Mouse (Mus musculus) thymus, postnatal 10 days (tissue): ENCODE measurements around the gene Glis2.

Experiments used
- DNase-seq, 2 experiments: peaks; one replicate each; pipeline ENCODE4 v3.0.0; 2021; ENCODE audit warnings: low spot score in 2 of 2

Gene Glis2

DNA sequence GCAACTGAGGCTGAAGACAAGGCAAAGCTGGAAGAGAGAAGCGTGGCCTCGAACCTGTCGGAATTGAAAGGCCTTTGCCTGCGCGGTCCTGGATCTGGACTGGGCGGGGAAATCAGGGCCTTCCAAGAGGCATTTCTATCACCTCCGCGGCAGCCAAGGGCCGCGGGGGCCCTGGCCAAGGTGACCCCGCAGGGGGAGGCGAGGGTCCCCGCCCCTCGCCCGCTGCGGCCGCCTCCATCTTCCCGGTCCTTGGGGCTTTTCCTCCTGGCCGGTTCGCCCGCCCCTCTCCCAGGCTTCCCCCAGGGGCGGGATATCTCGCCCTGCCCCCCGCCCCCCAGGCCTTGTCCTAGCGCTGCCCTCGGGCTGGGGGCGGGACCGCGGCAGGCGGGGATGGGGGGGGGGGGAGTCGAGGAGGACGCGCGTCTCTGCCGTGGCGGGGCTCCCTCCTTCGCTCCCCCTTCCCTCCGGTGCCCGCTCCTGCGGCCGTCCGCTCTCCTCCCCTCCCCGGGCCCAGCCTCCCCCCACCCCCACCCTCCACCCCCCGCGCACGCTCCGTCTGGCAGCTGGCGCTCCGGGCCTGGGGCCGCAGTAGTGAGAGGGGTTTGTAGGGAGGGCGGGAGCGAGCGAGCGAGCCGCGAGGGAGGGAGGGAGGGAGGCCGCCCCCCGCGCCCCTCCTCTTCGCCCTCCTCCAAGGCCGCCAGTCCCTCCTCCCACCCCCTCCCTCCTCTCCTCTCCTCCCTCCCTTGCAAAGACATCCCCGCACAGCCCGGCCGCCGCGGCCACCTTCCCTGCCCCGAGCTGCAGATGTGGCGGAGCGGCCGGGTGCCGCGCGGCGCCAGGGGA lies at the start of gene Glis2:
Glis2 (plus strand) TSS at position 743 of the 843 bp plus-strand sequence.
- peak in 1 of 2 experiments; percentile 28 for DNase-seq

DNA sequence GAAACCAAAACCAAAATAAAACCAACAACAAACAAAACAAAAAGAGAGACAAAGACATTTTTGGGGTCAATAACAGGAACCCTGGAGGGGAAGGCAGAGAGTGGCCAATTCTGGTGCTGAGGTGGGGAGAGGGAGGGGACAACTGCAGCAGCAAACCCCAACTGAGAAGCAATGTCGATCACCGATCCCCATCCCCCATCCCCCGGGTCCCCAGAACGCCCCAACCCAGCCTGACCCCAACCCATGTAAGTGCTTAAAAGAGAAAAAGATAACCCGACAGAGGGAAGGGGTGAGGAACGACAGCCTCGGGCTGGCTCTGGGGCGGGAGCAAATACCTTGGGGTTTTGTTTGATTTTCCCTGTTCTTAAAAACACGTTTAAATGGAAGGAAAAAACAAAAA lies 49.7 kb upstream of the Glis2 start:
- no peak for DNase-seq

DNA sequence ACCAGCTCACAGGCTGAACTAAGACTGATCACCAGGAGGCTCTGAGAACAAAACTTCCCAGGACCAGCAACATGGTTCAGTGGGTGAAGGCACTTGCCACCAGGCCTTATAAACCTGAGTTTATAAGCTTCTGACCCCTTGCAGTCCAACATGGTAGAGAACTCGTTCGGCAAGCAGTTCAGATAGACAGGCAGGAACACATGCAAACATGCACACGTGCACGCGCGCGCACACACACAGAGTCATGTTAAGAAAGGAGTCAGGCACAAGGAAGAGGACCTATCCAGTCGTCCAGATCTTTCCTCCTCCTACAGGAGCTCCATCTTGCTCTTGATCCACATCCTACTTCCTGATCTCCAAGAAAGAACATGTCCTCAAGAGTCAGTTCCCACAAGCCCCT lies 47.7 kb upstream of the Glis2 start:
- no peak for DNase-seq

- no peak for DNase-seq
These were observed 46.9 kb upstream of the Glis2 start for GRCm38 (mm10) chr16:4547611-4548010.

DNA sequence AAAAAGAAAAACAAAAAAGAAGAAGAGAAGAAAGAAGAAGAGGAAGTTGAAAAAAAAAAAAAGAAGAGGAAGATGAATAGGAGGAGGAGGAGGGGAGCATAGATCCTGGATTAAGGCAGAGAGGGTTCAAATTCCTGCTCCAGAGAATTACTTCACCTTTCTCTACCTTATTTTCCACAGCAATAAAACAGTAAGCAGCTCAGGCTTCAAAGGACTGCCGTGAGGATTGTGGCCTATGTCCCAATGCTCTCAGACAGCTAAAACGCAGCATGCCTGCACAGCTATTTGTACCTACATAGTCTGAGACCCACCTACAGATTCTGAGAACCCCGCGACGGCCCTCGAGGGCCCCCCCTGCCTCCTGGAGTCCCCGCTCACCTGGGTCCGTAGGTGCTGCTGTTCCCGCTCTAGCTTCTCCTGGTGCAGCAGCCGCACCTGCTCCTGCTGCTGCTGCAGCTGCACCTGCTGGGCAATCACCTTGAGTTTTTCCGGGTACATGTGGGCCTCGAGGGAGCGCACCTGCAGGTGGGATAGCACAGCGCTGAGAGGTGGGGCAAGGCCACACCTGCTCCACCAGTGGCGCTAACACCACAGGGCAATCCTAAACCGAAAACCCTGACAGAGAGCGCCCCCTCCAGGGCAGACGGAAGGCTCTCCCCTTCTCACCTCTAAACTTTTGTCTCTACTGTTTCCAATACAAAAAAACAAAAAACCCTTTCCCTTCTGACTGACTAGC lies 45.4 kb upstream of the Glis2 start:
- no peak for DNase-seq

- DNase-seq: peak in 1 of 2 experiments; percentile 41
These were observed 43.5 kb upstream of the Glis2 start for GRCm38 (mm10) chr16:4551056-4551455.

- no peak for DNase-seq
These were observed 42.6 kb upstream of the Glis2 start for GRCm38 (mm10) chr16:4551885-4552284.

GRCm38 (mm10) chr16:4552829-4553550 lies 41.5 kb upstream of the Glis2 start:
- DNase-seq: no peak

GRCm38 (mm10) chr16:4555555-4555954 lies 39.0 kb upstream of the Glis2 start:
- no peak for DNase-seq

DNA sequence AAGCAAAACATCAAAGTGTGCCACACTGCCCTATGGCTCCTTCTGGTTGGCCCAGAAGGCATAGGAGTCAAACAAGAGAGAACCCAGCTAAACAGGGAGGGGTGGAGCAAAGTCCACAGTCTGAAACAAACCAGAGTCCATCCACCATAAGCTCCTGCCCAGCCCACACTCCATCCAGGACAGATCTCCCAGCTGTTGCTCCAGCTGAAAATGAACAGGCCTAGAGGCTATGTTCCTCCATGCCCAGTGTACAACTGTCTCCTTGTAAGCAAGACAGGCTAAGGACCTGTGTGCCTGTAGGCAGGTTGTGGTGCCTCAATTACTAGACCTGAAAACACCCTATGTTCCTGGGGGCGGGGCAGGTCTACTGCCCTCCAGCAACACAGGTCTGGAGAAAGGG lies 37.4 kb upstream of the Glis2 start:
- no peak for DNase-seq

DNA sequence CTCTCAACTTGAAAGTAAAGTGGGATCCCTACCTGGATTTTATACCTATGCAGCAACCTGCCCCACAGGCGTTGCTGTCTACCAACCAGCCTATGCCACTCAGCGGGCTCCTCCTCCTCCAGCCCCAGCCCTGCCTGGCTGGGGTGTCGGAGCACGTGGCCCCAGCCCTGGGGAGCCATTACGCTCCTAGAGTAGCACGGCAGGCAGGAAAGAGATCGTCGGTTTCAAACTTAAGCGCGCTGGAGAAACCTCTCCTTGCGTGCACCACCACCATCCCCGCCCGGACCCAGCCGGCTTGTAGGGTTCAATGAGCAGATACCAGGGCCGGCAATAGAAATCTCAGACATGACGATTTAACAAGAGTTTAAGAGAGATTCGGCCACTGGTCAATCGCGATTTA lies 36.6 kb upstream of the Glis2 start:
- DNase-seq: peak; percentile 65

DNA sequence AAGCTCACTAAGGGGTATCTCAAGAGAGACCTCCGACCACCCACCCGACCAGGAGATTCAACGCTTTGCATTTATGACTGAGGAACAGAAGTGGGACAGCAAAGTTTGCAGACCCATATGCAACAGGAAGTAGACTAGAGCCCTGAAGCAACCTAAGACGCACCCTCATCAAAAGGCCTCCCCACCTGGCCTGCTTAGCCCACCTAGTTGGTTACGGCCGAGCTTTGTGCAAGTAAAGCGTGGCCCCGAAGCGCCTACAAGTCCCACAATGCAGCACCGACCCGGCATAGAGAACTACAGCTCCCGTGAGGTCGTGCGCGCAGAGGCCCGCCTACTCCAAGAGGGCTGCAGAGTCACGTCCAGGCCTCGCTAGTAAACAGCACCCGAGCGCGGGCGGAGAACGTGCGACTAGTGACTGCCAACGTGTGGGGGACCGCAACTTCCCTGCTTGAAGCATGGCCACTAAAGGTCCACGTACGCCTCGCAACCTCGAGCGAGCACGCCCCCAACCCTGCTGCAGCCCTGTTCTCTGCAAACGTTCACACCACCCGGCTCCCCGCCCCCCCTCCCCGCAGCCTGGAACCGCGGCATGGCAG lies 36.0 kb upstream of the Glis2 start:
- DNase-seq: peak; percentile 85 to 87

DNA sequence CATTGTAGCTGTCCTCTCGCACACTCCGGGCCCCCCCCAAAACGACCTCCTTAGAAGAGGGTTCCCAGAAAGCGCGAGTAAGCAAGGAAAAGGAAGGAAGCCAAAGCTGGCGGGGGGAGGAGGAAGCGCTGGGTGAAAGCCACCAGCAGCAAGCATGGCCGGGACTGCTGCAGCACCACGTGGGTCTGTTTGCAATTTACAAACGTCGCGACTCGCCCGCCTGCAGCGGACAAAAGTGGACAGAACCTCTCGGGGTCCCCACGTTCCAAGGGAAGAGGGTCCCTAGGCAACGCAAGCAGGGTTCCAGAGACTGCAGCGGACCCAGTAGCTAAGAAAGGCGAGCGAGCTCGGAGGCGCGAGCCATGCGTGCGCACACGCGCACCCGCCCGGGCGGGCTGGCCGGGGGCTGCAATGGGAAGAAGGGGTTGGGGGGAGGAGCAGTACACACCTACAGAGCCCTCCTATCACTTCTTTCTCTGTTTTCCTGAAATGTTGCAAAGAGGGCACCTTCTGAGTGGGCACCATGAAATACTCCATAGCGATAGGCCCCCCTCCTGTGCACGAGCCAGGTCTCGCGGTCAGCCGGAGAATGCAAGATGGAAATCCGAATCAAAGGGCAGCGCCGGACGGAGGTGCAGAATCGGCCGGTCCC lies 35.4 kb upstream of the Glis2 start:
- peak; percentile 42 to 52 for DNase-seq

DNA sequence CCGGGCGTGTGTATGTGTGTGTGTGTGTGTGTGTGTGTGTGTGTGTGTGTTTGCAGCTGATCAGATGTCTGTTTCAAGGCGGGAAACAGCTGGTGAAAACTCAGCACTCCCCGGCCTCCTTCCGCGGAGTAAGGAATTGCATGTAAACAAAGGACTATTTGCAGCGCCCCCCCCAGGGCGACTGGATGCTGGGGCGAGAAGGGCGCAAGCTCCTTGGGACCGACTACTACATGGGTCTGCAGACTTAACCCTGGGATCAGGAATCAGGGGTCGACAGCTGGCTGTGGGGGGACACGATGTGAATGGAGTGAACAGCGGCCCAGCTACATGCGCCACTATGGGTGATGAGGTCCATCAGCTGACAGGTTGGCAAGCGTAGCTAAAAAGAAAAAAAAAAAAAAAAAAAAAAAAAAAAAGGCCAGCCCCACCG lies 34.8 kb upstream of the Glis2 start, which contains the start of gene Tfap4:
Tfap4 (minus strand) TSS at position 140 of the 430 bp plus-strand sequence.
- DNase-seq: peak; percentile 80 to 86

DNA sequence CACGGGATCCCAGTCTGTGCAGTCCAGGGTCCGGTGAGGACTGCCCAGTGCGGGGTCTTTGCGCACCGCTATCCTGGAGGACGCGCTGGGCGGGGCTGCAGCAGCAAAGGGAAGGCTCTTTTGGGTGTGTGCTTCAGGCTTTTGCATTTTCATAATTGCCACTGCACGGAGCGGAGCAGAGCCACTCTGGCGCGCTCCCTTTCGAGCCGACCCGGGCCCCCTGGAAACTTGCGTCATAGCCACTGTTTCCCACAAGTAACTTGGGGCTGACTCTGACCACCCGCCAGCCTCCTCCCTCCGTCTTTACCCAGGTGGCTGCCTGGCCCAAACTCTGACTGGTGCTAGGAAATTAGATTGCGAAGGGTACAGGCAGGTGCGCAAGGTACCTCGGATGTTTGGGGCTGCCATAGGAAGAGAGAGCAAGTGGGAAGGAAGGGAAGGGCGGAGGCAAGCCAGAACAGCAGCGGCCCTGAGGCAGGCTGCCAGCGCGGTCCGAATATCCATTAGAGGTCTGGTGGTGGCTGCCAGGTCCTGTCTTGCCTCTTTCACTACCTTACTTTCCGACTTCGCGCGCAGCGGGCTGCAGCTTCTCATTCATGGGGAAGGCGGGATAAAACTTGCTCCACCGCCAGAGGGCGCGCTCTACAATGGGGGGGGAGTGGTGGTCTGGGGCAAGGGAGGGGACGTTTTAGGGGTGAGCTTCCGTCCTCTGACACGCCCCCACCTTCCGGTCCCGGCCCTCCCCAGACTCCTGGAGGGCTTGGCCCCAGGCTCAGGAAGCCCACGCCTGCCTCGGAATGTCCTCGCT lies 34.2 kb upstream of the Glis2 start:
- peak; percentile 71 to 77 for DNase-seq

DNA sequence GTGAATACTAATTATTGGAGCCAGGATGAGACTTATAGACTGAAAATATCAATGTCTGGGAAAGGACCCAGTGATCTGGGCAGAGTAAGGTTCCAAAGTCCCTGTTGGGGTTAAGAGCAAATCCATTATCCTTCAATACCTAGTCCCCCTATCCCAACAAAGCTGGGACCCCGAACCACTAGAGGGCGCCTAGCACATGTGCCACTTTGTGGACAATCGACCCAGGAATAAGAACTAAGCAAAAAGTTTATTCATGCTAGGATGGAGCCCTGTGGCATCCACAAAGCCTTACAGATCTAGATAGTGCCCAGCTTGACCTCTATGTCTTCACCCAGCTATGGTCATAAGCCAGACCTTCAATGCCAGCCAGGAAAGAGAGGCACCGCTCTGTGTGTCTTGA lies 26.6 kb upstream of the Glis2 start:
- DNase-seq: peak; percentile 59 to 86

- DNase-seq: no peak
These were observed 23.8 kb upstream of the Glis2 start for GRCm38 (mm10) chr16:4570737-4571136.

DNA sequence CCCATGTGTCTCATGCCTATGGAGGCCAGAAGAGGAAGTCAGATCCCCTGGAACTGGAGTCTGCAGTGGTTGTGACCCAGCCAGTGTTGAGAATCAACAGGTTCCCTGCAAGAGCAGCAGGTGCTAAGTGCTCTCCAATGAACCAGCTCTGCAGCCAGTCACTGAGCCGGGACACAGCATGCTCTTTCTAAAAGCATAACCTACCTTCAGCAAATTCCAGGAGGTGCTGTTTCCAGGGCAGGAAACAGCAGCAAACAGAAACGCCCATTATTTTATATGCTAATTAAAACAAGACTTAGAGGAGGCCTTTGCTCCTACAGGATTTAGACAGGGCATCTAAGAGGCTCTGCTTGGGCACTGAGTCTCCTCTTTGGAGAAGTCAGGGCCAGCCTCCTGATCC lies 18.5 kb upstream of the Glis2 start:
- no peak for DNase-seq

DNA sequence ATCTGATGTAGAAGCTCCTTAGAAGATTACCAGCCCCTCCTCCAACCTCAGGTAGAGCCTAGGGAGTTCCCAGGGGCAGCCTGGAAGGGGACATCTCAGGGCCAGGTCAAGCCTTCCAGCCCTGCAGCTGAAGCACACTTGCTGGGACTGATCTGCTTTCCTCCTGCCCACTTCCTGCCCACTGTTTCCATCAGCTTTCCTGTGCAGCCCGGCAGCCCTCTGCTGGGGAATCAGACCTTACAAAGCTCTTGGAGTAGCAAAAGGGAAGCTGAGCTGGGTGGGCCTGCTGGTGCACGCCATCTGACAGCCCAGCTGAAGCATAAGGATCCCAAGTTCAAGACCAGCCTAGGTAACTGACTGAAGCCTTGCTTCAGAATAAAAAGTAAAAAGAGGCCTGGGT lies 17.6 kb upstream of the Glis2 start:
- no peak for DNase-seq

DNA sequence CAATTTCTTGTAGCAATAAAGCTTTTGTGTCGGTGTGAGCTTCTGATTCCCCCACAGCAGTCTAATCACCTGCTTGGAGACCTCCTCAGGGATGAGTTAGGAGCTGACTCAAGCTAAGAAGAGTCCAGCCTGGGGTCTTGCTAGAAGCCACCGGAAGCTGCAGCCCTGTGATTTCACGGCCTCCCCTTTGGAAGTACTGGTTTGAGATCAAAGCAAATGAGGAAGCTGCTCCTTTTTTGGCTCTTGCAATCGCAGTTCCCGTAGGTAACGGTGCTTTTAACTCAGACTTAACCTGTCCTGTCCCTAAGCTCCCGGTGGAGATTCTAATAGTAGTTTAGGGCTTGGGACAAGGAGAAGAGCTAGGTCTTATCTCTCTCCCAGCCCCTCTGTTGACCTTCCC lies 15.9 kb upstream of the Glis2 start:
- DNase-seq: no peak
